Mouse (Mus musculus) intestine, embryonic 16.5 days (tissue): Measurements from ENCODE around the gene Spryd4. TPM values are rescaled to one million over a fixed set of nuclear protein-coding genes. Genes with fewer than 3 reads are reported as not detected.
"Not testable (repeated sequence)": the region's sequence is repeated elsewhere in the genome, so short reads cannot be mapped to it uniquely, and the experiment has no call there.

Experiments
- ATAC-seq: fragments of 200-750 bp; cut with Nextera tagmentation; 2 replicates; pipeline ENCODE4 v1.8.0; 2017; ENCODE audit warnings: moderate TSS enrichment, moderate library complexity
- H3K27ac ChIP-seq: fragments of 300-500 bp; sonication (generic); 2 replicates; pipeline ENCODE4 v1.5.1; 2014; ENCODE audit warnings: mild to moderate bottlenecking, low read length
- H3K27me3 ChIP-seq: fragments of 300-500 bp; sonication (generic); replicated peaks from 2 replicates; pipeline ENCODE4 v1.6.1; 2014; ENCODE audit warnings: low read length, control low read depth, mixed read lengths; ENCODE audit not compliant: control insufficient read depth, insufficient read depth
- H3K36me3 ChIP-seq: fragments of 300-500 bp; sonication (generic); 2 replicates; pipeline ENCODE4 v1.6.1; 2014; ENCODE audit warnings: low read length, control low read depth; ENCODE audit not compliant: control insufficient read depth, insufficient read depth
- H3K4me1 ChIP-seq: fragments of 300-500 bp; sonication (generic); 2 replicates; pipeline ENCODE4 v1.6.1; 2014; ENCODE audit warnings: low read length, control low read depth, mixed read lengths; ENCODE audit not compliant: control insufficient read depth, insufficient read depth
- H3K4me2 ChIP-seq: fragments of 300-500 bp; sonication (generic); 2 replicates; pipeline ENCODE4 v1.6.1; 2014; ENCODE audit warnings: low read depth, low read length, control low read depth
- H3K4me3 ChIP-seq: fragments of 300-500 bp; sonication (generic); 2 replicates; pipeline ENCODE4 v1.5.1; 2014; ENCODE audit warnings: mild to moderate bottlenecking, low read length
- H3K9ac ChIP-seq: fragments of 300-500 bp; sonication (generic); 2 replicates; pipeline ENCODE4 v1.6.1; 2014; ENCODE audit warnings: low read depth, low read length
- H3K9me3 ChIP-seq: fragments of 300-500 bp; sonication (generic); 2 replicates; pipeline ENCODE4 v1.6.1; 2016; ENCODE audit warnings: low read length, control low read depth; ENCODE audit not compliant: control insufficient read depth
- WGBS: fragments of 180-500 bp; shearing (Covaris S2); extraction: QIAGEN DNeasy Blood & Tissue Kit; methylation state at CpG from one replicate; pipeline ENCODE4 v1.1.7; 2014; 5-methylcytosine and 5-hydroxymethylcytosine counted together
- polyA plus RNA-seq: library from polyadenylated mRNA; unstranded; fragments of >200 nt; fragmentation: Nextera tagmentation; extraction: Ambion mirVana; gene quantifications from 2 replicates; pipeline ENCODE4 v1.2.1, GENCODE M21; 2015

Spryd4 gene
- polyA plus RNA-seq, 1 experiment from 2014 or later = 40.1 TPM

DNA sequence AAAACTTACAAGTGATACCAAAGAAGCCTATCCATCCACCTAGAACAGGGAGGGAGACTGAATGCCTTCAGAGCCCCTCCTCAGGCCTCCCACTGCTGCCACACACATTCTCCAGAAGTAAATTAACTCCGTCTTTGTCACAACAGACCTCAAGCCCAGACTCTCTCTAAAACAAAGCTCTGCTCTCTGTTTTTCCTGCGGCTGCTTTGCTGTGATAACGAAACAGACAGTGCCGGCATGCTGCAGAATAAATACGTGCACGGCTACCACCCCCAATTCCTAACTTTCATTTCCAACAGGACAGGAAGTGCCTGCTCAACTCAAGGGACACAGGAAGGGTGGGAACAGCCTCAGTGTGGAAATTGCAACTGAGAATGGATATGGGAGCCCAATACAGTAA is 31.6 kb downstream of the Spryd4 start, which contains the start of gene Rbms2:
TSS of gene Rbms2 (minus strand) at position 309 of the 400 bp plus-strand sequence.
- Histone ChIP-seq H3K36me3 (no peaks in the 10 kb centered on the region), H3K4me1 (peaks cover 12% of the 10 kb centered on the region), H3K27ac (peak within 1 kb of the TSS; percentile 62), H3K9me3 (no peaks in the 10 kb centered on the region), H3K27me3 (no peaks in the 10 kb centered on the region), H3K4me3 (peak within 1 kb of the TSS; percentile 30), H3K9ac (peak within 1 kb of the TSS; percentile 49), H3K4me2 (peak within 1 kb of the TSS; percentile 53)
- 3% methylated on average over 6 of the region's 6 CpGs for WGBS
- ATAC-seq = no peak

- no peak overlapping the region for H3K9ac ChIP-seq
- no peak for ATAC-seq
- H3K4me2 ChIP-seq = no peak overlapping the region
- no peaks in the 10 kb centered on the region for H3K9me3 ChIP-seq
- H3K4me1 ChIP-seq = peaks cover 15% of the 10 kb centered on the region
- no peak overlapping the region for H3K4me3 ChIP-seq
- WGBS = 90% methylated on average over 4 of the region's 4 CpGs
- no peaks in the 10 kb centered on the region for H3K27me3 ChIP-seq
- H3K27ac ChIP-seq = no peak overlapping the region
- no peaks in the 10 kb centered on the region for H3K36me3 ChIP-seq
Measured at GRCm38 (mm10) chr10:128177316-128177715, 34.3 kb downstream of the Spryd4 start.

DNA sequence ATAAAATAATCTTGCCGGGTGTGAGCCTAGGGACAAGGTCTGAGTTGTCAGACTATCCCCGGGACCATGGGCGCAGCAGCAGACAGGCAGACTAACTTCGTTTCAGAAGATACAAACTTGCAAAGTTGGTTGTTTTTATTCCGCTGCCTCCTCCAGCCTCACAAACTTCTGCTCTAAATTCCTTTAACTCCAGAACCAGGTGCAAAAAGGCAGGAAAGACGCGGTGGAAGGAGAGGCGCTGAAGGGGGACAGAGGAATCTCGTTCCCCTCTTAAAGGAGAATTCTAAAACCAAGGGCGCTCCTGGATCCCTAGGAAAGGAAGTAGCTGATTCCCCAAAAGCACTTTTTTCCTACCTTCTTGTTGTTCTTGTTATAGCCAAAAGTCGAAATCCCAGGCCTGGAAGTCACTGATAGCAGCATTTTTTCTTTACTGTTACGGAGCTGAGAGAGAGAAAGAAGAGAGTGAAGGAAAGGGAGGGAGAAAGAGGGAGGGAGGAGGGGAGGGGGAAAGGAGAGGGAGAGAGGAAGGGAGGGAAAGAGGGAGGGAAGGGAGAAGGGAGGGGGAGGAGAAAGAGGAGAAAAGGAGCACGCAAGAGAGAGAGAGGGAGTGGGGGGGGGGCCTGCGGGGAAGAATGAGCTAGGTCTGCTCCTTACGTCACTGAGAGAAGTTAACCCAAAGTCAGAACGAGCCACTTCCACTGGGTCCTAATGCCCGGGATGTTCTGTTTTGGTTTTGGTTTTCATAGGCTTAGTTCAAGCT is 35.4 kb downstream of the Spryd4 start:
- ATAC-seq = peak; percentile 83
- H3K4me3 ChIP-seq = peak overlapping the region; percentile 67
- H3K27me3 ChIP-seq = no peaks in the 10 kb centered on the region
- H3K27ac ChIP-seq = peak overlapping the region; percentile 84
- peaks cover 15% of the 10 kb centered on the region for H3K4me1 ChIP-seq
- no peaks in the 10 kb centered on the region for H3K36me3 ChIP-seq
- H3K9me3 ChIP-seq = no peaks in the 10 kb centered on the region
- H3K4me2 ChIP-seq = peak overlapping the region; percentile 68
- H3K9ac ChIP-seq = peak overlapping the region; percentile 72
- 1% methylated on average over 17 of the region's 17 CpGs for WGBS

GRCm38 (mm10) chr10:128175302-128175701 is 36.3 kb downstream of the Spryd4 start:
- WGBS = 7% methylated on average over 3 of the region's 3 CpGs
- Histone ChIP-seq H3K4me3 (peak overlapping the region; percentile 67), H3K9me3 (no peaks in the 10 kb centered on the region), H3K4me1 (peaks cover 15% of the 10 kb centered on the region), H3K9ac (peak overlapping the region; percentile 72), H3K4me2 (peak overlapping the region; percentile 68), H3K27me3 (no peaks in the 10 kb centered on the region), H3K36me3 (no peaks in the 10 kb centered on the region), H3K27ac (peak overlapping the region; percentile 84)
- 0 out of 2 replicates have a peak, but pooled peaks have one; percentile 18 for ATAC-seq

DNA sequence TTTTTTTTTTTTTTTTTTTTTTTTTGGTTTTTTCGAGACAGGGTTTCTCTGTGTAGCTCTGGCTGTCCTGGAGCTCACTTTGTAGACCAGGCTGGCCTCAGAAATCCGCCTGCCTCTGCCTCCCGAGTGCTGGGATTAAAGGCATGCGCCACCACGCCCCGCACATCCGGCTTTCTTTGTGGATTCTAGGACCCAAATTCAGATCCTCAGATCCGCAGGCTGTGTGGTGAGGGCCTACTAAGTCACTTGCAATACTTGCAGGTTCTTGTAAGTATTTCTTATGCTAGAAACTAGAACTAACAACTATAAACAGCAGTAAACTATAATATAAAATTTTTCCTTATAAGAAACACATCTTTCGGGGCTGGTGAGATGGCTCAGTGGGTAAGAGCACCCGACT is 40.3 kb downstream of the Spryd4 start:
- H3K27me3 ChIP-seq, H3K27ac ChIP-seq, H3K9ac ChIP-seq, H3K4me3 ChIP-seq, H3K9me3 ChIP-seq, H3K36me3 ChIP-seq, H3K4me2 ChIP-seq, ATAC-seq: not testable (repeated sequence)
- 94% methylated on average over 10 of the region's 10 CpGs for WGBS
- H3K4me1 ChIP-seq = 0 out of 2 replicates have a peak, but pooled peaks cover 16% of the 10 kb centered on the region

- H3K9ac ChIP-seq = no peak overlapping the region
- 0 out of 2 replicates have a peak, but pooled peaks cover 3% of the 10 kb centered on the region for H3K4me1 ChIP-seq
- no peak overlapping the region for H3K4me2 ChIP-seq
- 0 out of 2 replicates have a peak overlapping the region, but pooled peaks have one; percentile 4 for H3K27ac ChIP-seq
- no peaks in the 10 kb centered on the region for H3K36me3 ChIP-seq
- no peaks in the 10 kb centered on the region for H3K9me3 ChIP-seq
- no peak overlapping the region for H3K4me3 ChIP-seq
- 38% methylated on average over 6 of the region's 6 CpGs for WGBS
- no peaks in the 10 kb centered on the region for H3K27me3 ChIP-seq
- ATAC-seq = no peak
Measured at GRCm38 (mm10) chr10:128167091-128167490, 44.5 kb downstream of the Spryd4 start.

GRCm38 (mm10) chr10:128165726-128166125 is 45.9 kb downstream of the Spryd4 start:
- not testable (repeated sequence) for H3K9ac ChIP-seq, H3K9me3 ChIP-seq, H3K4me3 ChIP-seq, H3K4me2 ChIP-seq, H3K36me3 ChIP-seq, H3K4me1 ChIP-seq, H3K27me3 ChIP-seq, H3K27ac ChIP-seq, ATAC-seq
- WGBS = 76% methylated on average over 2 of the region's 3 CpGs

Other genes starting within 250 kb of the Spryd4 start
- 0.22 and 0.76 TPM in 2 replicates for gene Hsd17b6, start 204.2 kb downstream of the Spryd4 start, polyA plus RNA-seq
- 56.3 and 66.1 TPM in 2 replicates for gene Prim1, start 196.6 kb downstream of the Spryd4 start, polyA plus RNA-seq
- gene Naca, start 176.2 kb downstream of the Spryd4 start, polyA plus RNA-seq = 686 and 732 TPM in 2 replicates
- gene Ptges3, start 152.9 kb downstream of the Spryd4 start, polyA plus RNA-seq = 371 and 401 TPM in 2 replicates
- 3,551 and 3,599 TPM in 2 replicates for gene Atp5b, start 128.5 kb downstream of the Spryd4 start, polyA plus RNA-seq
- 9.6 and 10.1 TPM in 2 replicates for gene Baz2a, start 120.2 kb downstream of the Spryd4 start, polyA plus RNA-seq
- gene Rbms2, start 31.5 kb downstream of the Spryd4 start, polyA plus RNA-seq = 24.9 and 25.2 TPM in 2 replicates
- gene Gls2, start 17.4 kb downstream of the Spryd4 start, polyA plus RNA-seq = 2.2 and 2.8 TPM in 2 replicates
- gene Mip, start 14.0 kb upstream of the Spryd4 start, polyA plus RNA-seq = 0.06 TPM in 1 of 2 replicates, not detected in the other
- gene Timeless, start 20.3 kb upstream of the Spryd4 start, polyA plus RNA-seq = 29.0 and 33.3 TPM in 2 replicates
- gene Apon, start 42.3 kb upstream of the Spryd4 start, polyA plus RNA-seq = 0.18 and 0.20 TPM in 2 replicates
- 1.5 and 3.5 TPM in 2 replicates for gene Apof, start 56.9 kb upstream of the Spryd4 start, polyA plus RNA-seq
- 16.4 and 18.0 TPM in 2 replicates for gene Stat2, start 58.8 kb upstream of the Spryd4 start, polyA plus RNA-seq
- gene Il23a, start 86.9 kb upstream of the Spryd4 start, polyA plus RNA-seq = 0.44 and 0.53 TPM in 2 replicates
- gene Pan2, start 91.5 kb upstream of the Spryd4 start, polyA plus RNA-seq = 24.7 and 25.5 TPM in 2 replicates
- gene Cnpy2, start 110.7 kb upstream of the Spryd4 start, polyA plus RNA-seq = 295 and 297 TPM in 2 replicates
- 334 and 347 TPM in 2 replicates for gene Cs, start 125.9 kb upstream of the Spryd4 start, polyA plus RNA-seq
- 2.5 and 3.3 TPM in 2 replicates for gene Coq10a, start 157.2 kb upstream of the Spryd4 start, polyA plus RNA-seq
- 6.7 and 7.2 TPM in 2 replicates for gene Ankrd52, start 165.3 kb upstream of the Spryd4 start, polyA plus RNA-seq
- gene Slc39a5, start 189.4 kb upstream of the Spryd4 start, polyA plus RNA-seq = 207 and 242 TPM in 2 replicates
- 104 TPM in 2 replicates for gene Nabp2, start 199.7 kb upstream of the Spryd4 start, polyA plus RNA-seq
- 43.2 and 43.3 TPM in 2 replicates for gene Rnf41, start 199.8 kb upstream of the Spryd4 start, polyA plus RNA-seq
- gene Smarcc2, start 247.4 kb upstream of the Spryd4 start, polyA plus RNA-seq = 46.6 and 51.1 TPM in 2 replicates